8 mouse cellular contexts compared by ENCODE assay signal in the genomic region with DNA sequence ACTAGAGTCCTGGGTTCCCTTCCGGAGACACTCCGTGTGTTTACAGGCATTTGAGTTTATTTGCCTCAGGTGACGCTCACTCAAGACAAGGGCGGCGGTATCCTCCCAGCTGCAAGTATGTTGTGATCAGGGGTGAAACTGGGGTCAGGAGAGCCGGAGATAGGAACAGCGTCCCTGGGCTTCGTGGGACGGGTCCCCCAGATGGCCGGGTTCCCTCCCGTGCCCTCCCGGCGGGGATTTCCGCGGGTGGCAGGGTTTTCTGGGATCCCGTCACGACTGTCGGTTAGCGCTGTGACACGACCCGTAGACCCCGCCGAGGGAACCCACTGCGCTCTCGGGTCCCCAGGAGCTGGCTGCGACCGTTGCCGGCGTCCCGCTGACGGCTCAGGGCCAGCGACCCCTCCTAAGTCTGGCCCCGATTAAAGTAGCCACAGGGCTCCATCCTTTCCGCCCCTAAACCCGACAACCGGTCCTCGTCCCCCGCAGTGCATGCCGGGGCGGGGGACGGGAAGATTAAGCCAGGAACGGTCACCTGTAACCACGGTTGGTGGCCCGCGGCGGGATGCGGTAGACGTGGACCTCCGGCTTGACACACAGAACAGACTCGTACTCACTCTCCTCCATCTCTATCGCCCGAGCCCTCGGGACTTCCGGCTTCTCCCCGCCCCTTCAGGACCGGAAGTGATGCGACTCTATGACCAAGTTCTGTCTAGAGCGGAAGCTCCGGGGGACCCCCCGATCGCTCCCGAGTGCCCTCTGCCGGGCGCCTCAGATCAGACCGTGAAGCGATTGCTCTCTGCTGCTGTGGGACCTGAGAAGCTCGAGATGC. TPM values are rescaled to one million over a fixed set of nuclear protein-coding genes. Genes with fewer than 3 reads are reported as not detected.
DNase-seq lines count a peak whose midpoint lies in the region; ATAC-seq and TF ChIP-seq lines count a peak whose summit lies in the region.

A gene (minus strand): TSS at position 677 of the 829 bp plus-strand sequence.

- 0 out of 2 replicates have a peak, but pooled peaks cover 8% of the 10 kb centered on the region for H3K36me3 ChIP-seq in hindbrain, postnatal 0 days (ENCODE audit: insufficient read depth, low read length)

- WGBS in hindbrain, postnatal 0 days, result under 1% methylated on average over 67 of the region's 67 CpGs

- H3K27ac ChIP-seq in gastrocnemius, adult 2 months, result peak within 1 kb of the TSS; percentile 92
- peak within 1 kb of the TSS; percentile 65 for H3K27ac ChIP-seq in hindbrain, postnatal 0 days
- H3K27ac ChIP-seq in left cerebral cortex, adult 2 months, result peak within 1 kb of the TSS; percentile 93

- peak; percentile 90 for DNase-seq in WW6 (ENCODE audit: low read depth, low spot score)
- peak; percentile 91 to 93 for DNase-seq in cerebellum, postnatal 4 days (ENCODE audit: low spot score in 2 of 2)
- DNase-seq in gastrocnemius, adult 2 months, result peak; percentile 96
- DNase-seq in hindbrain, postnatal 0 days (ENCODE audit: low spot score), result peak; percentile 98
- peak; percentile 94 for DNase-seq in left cerebral cortex, adult 2 months (ENCODE audit: extremely low spot score in 1 of 2, low spot score in 2 of 2)
- peak; percentile 94 for DNase-seq in right cerebral cortex, adult 2 months (ENCODE audit: low spot score in 2 of 2)
- DNase-seq in urinary bladder, postnatal 14 days (ENCODE audit: low spot score), result peak; percentile 95

- peak; percentile 98; the same call in 1 of the 2 replicates for TF ChIP-seq CTCF in gastrocnemius, adult 2 months (IDR thresholded peaks at IDR 0.05)
- TF ChIP-seq CTCF in hindbrain, postnatal 0 days (IDR thresholded peaks at IDR 0.05; ENCODE audit: low read depth), result peak; percentile 83
- TF ChIP-seq CTCF in left cerebral cortex, adult 2 months (IDR thresholded peaks at IDR 0.05), result peak; percentile 98

- peak; percentile 95 for ATAC-seq in hindbrain, postnatal 0 days
- peak; percentile 96 for ATAC-seq in megakaryocyte, adult 5-6 weeks (ENCODE audit: poor library complexity, severe bottlenecking)

- peak within 1 kb of the TSS; percentile 97 for H3K9ac ChIP-seq in hindbrain, postnatal 0 days (replicated peaks; ENCODE audit: low read length)

- H3K4me3 ChIP-seq in gastrocnemius, adult 2 months, result peak within 1 kb of the TSS; percentile 94
- H3K4me3 ChIP-seq in hindbrain, postnatal 0 days (ENCODE audit: low read length), result peak within 1 kb of the TSS; percentile 98
- H3K4me3 ChIP-seq in left cerebral cortex, adult 2 months, result peak within 1 kb of the TSS; percentile 95

- H3K4me2 ChIP-seq in hindbrain, postnatal 0 days (ENCODE audit: low read depth, low read length), result peak within 1 kb of the TSS; percentile 97

- H3K27me3 ChIP-seq in hindbrain, postnatal 0 days (ENCODE audit: insufficient read depth, low read length), result no peaks in the 10 kb centered on the region

- peaks cover 7% of the 10 kb centered on the region for H3K4me1 ChIP-seq in hindbrain, postnatal 0 days (ENCODE audit: insufficient read depth, low read length)

- intact Hi-C loops in gastrocnemius, adult 2 months (cut with DNase I), result loop anchor here (5.0 kb wide), 1 partner anchor 59 kb away; a partner anchor contains a TSS
- intact Hi-C loops in left cerebral cortex, adult 2 months (cut with DNase I), result no loop called here

- H3K9me3 ChIP-seq in hindbrain, postnatal 0 days (ENCODE audit: low read length), result no peaks in the 10 kb centered on the region

RNA-seq across cellular contexts. Expression of the gene that starts here (rescaled TPM):
- total RNA-seq in gastrocnemius, adult 2 months (2021), result 10 to 100 TPM; 13.1 to 16.5 TPM
- 52.5 and 67.5 TPM in 2 replicates for total RNA-seq in hindbrain, postnatal 0 days (2014; rRNA removed)
- polyA plus RNA-seq in hindbrain, postnatal 0 days (2015; fragmentation: Nextera tagmentation; extraction: Ambion mirVana), result 51.5 and 51.8 TPM in 2 replicates
- 10 to 100 TPM; 44.9 to 45.9 TPM for total RNA-seq in left cerebral cortex, adult 2 months (2021)
- total RNA-seq in megakaryocyte, adult 5-6 weeks (2015), result 70.2 and 72.2 TPM in 2 replicates
- 126 and 133 TPM in 2 replicates for total RNA-seq in megakaryocyte, adult 5-6 weeks (2017)

Comparison
In these comparisons a context has a peak if more than half of its experiments do, and no peak if none do; other contexts are left out.
1. Peak in every context shown above with its lines: DNase-seq, ATAC-seq, H3K4me3 ChIP-seq and H3K27ac ChIP-seq.